Comparison of ENCODE assay signal across 8 mouse cellular contexts in the genomic region with DNA sequence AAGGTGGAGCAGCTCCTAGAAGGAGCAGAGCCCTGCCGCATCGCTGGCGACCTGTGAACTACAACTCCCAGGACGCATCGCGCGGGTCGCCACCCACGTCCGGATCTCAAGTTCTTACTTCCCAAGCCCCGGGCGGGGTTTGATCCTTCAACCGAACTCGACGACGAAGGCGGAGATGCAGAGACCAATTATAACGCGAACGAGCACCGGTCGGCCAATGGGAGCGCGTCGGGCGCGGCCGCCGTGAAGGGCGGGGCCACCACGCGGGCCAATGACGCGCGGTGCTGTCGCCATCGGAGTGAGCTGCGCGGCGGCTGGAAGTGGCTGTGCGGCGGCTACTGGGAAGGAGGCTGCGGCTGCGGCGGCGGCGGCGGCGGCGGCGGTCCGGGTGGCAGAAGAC. TPM values are rescaled to one million over a fixed set of nuclear protein-coding genes. Genes with fewer than 3 reads are reported as not detected.
A peak's percentile ranks its signal among the peaks of the same experiment; 100 is the strongest.
DNase-seq lines count a peak whose midpoint lies in the region; ATAC-seq and TF ChIP-seq lines count a peak whose summit lies in the region.

A gene (plus strand): TSS at position 284 of the 400 bp plus-strand sequence.

- peak within 1 kb of the TSS; percentile 96 for H3K4me3 ChIP-seq in gastrocnemius, adult 2 months
- H3K4me3 ChIP-seq in hindbrain, postnatal 0 days (ENCODE audit: low read length), result peak within 1 kb of the TSS; percentile 73
- peak within 1 kb of the TSS; percentile 65 for H3K4me3 ChIP-seq in left cerebral cortex, adult 2 months

- H3K9ac ChIP-seq in hindbrain, postnatal 0 days (replicated peaks; ENCODE audit: low read length), result peak within 1 kb of the TSS; percentile 73

- intact Hi-C loops in gastrocnemius, adult 2 months (cut with DNase I), result loop anchor here (5.0 kb wide), 1 partner anchor 92 kb away; no protein-coding TSS in a partner anchor
- intact Hi-C loops in left cerebral cortex, adult 2 months (cut with DNase I), result loop anchor here (10.0 kb wide), 1 partner anchor 574 kb away; a partner anchor contains a TSS

- H3K4me2 ChIP-seq in hindbrain, postnatal 0 days (ENCODE audit: low read depth, low read length), result peak within 1 kb of the TSS; percentile 81

- peak; percentile 78 for ATAC-seq in common myeloid progenitor, adult 5-6 weeks (replicated peaks; ENCODE audit: low read depth, poor library complexity, severe bottlenecking)
- ATAC-seq in hindbrain, postnatal 0 days, result peak; percentile 90
- peak; percentile 78 for ATAC-seq in megakaryocyte, adult 5-6 weeks (ENCODE audit: poor library complexity, severe bottlenecking)

- H3K4me1 ChIP-seq in hindbrain, postnatal 0 days (ENCODE audit: insufficient read depth, low read length), result peaks cover 4% of the 10 kb centered on the region; the same call in 1 of the 2 replicates

- peaks cover 22% of the 10 kb centered on the region; the same call in 1 of the 2 replicates for H3K36me3 ChIP-seq in hindbrain, postnatal 0 days (ENCODE audit: insufficient read depth, low read length)

- no peaks in the 10 kb centered on the region for H3K9me3 ChIP-seq in hindbrain, postnatal 0 days (ENCODE audit: low read length)

- DNase-seq in ZHBTc4 (ENCODE audit: low read depth, low spot score), result peak; percentile 100
- peak; percentile 98 for DNase-seq in gastrocnemius, adult 2 months
- DNase-seq in hindbrain, postnatal 0 days (ENCODE audit: low spot score), result peak; percentile 100
- DNase-seq in left cerebral cortex, adult 2 months (ENCODE audit: extremely low spot score in 1 of 2, low spot score in 2 of 2), result peak; percentile 95 to 98
- DNase-seq in right cerebral cortex, adult 2 months (ENCODE audit: low spot score in 2 of 2), result peak; percentile 98 to 99
- DNase-seq in urinary bladder, postnatal 14 days (ENCODE audit: low spot score), result peak; percentile 98

- under 1% methylated on average over 36 of the region's 52 CpGs for WGBS in hindbrain, postnatal 0 days

- H3K27me3 ChIP-seq in hindbrain, postnatal 0 days (ENCODE audit: insufficient read depth, low read length), result no peaks in the 10 kb centered on the region

- H3K27ac ChIP-seq in gastrocnemius, adult 2 months, result peak within 1 kb of the TSS; percentile 98
- H3K27ac ChIP-seq in hindbrain, postnatal 0 days, result peak within 1 kb of the TSS; percentile 80
- H3K27ac ChIP-seq in left cerebral cortex, adult 2 months, result peak within 1 kb of the TSS; percentile 92

- no peak for TF ChIP-seq CTCF in gastrocnemius, adult 2 months (IDR thresholded peaks at IDR 0.05)
- TF ChIP-seq CTCF in hindbrain, postnatal 0 days (IDR thresholded peaks at IDR 0.05; ENCODE audit: low read depth), result no peak
- TF ChIP-seq CTCF in left cerebral cortex, adult 2 months (IDR thresholded peaks at IDR 0.05), result no peak

RNA-seq across cellular contexts. Expression of the gene that starts here (rescaled TPM):
- 9.6 and 17.6 TPM in 2 replicates for total RNA-seq in common myeloid progenitor, adult 5-6 weeks (2017)
- total RNA-seq in gastrocnemius, adult 2 months (2021), result 10 to 100 TPM; 26.8 to 31.1 TPM
- total RNA-seq in hindbrain, postnatal 0 days (2014; rRNA removed), result 191 and 195 TPM in 2 replicates
- 241 and 246 TPM in 2 replicates for polyA plus RNA-seq in hindbrain, postnatal 0 days (2015; fragmentation: Nextera tagmentation; extraction: Ambion mirVana)
- 10 to 100 TPM; 75.0 to 87.0 TPM for total RNA-seq in left cerebral cortex, adult 2 months (2021)
- 39.1 and 44.0 TPM in 2 replicates for total RNA-seq in megakaryocyte, adult 5-6 weeks (2015)
- total RNA-seq in megakaryocyte, adult 5-6 weeks (2017), result 14.2 and 26.3 TPM in 2 replicates

Comparison
In these comparisons a context has a peak if more than half of its experiments do, and no peak if none do; other contexts are left out.
1. Peak in every context shown above with its lines: DNase-seq, ATAC-seq, H3K4me3 ChIP-seq and H3K27ac ChIP-seq.